Mouse (Mus musculus): ENCODE results near the gene Zgrf1.
A peak's percentile ranks its signal among the peaks of the same experiment; 100 is the strongest.

Gene Zgrf1

DNA sequence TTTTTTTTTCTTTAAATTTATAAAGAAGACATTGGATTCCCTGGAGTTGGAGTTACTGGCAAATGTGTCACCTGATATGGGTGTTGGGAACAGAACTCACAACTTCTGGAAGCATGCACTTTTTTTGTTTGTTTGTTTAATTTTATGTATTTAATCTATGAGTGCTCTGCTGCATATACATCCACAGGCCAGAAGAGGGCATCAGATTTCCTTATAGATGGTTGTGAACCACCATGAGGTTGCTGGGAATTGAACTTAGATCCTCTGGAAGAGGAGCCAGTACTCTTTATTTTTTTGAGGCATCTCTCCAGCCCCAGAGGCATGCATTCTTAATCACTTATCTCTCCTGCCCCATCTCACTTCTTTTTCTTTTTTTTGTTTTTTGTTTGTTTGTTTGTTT lies 4.9 kb downstream of the Zgrf1 start:
- no peak for DNase-seq (ENCODE audit: low read depth)

DNA sequence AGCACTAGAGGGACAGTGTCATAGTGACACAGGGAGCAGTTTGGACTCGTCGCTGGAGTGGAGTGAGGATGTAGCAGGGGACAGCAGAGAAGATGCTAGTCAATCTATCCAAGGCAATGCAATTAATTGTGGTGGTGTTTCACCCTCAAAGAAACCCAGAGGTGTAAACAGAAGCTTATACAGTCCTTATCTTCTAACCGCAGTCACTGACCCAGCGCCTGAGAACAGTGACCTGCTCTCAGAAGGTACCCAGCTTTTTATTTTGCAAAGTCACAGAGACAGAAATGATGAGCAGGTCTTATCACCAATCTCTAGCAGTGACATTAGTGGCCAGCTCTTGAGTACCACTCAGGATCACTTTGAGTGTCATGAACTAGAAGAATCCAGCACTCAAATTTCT lies 9.7 kb downstream of the Zgrf1 start:
- no peak for DNase-seq (ENCODE audit: low read depth)

DNA sequence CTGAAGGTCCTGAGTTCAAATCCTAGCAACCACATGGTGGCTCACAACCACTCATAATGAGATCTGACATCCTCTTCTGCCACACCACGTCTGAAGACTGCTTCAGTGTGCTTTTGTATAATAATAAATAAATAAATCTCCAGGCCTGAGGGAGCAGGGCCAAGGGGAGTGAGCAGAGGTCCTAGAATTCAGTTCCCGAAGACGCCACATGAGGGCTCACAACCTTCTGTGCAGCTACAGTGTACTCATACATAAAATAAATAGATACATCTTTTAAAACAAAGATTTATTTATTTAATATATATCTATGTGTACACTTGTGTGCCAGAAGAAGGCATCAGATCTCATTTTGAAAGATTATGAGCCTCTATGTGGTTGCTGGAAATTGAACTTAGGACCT lies 11.8 kb downstream of the Zgrf1 start:
- no peak for DNase-seq (ENCODE audit: low read depth)

DNA sequence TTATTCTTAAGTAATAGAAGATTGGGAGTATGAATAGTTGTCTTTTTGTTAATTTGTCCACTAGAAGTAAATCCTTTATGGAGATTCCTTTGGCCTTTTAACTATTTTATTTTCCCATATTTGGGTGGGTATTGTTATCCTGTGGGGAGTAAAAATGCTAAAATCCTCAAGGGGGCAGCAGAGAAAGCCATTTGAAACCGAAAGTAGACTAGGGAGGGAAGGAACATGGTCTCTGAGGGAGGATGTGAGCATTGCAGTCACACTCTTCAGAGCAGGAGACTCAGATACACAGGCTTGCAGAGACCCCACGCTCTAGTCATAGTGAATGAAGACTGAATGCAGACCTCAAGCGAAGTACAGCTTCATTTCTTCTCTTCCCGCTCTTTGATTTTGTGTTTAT lies 19.3 kb downstream of the Zgrf1 start:
- peak; percentile 85 for DNase-seq (ENCODE audit: low read depth)

DNA sequence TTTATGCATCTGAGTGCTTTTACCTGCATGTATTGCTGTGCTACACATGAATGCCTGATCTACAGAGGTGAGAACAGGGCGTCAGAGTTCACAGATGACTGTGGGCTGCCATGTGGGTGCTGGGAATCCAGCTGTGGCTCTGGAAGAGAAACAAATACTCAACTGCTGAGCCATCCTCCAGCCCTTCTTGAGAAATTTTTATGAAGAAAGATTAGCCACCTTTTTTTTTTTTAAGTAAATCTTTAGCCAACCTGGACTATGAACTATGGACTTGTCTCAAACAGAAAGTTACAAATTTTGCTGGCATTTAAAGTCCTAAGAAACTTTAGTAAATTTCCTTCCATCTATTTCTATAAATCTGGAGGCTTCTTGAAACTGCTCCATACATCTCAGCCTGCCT lies 43.8 kb downstream of the Zgrf1 start:
- no peak for DNase-seq (ENCODE audit: low read depth)

DNA sequence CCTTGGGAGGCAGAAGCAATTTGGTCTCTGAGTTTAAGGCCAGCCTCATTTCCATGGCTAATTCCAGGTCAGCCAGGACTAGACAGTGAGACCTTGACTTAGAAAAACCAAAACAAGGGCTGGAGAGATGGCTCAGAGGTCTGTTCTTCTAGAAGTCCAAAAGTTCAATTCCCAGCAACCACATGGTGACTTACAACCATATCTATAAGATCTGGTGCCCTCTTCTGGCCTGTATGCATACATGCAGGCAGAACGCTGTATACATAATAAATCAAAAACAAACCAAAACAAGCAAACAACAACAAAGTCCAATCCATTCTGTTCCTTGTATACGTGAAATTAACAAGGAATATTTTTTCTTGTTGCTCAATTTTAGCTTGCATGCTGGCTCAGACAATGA lies 54.8 kb downstream of the Zgrf1 start:
- peak; percentile 32 for DNase-seq (ENCODE audit: low read depth)

DNA sequence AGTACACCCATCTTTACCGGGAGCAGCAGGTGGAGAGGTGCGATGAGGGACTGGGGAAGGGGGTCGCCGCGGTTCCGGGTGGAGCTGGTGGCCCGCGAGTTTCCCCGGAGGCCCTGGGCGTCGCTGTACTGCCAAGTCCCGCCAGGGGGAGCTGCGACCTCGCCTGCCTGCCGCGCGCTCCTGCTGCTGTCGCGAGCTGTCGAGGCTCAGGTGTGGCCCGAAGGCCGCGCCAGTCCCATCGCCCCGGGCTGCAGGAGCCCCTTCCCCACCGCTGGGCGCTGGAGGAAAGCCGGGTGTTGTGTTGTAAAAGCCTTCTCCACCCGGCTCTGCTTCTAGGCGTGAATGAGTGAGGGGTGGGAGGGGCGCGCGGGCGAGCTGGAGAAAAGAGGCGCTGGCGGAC lies 72.0 kb downstream of the Zgrf1 start:
- DNase-seq (ENCODE audit: low read depth): peak; percentile 83

DNA sequence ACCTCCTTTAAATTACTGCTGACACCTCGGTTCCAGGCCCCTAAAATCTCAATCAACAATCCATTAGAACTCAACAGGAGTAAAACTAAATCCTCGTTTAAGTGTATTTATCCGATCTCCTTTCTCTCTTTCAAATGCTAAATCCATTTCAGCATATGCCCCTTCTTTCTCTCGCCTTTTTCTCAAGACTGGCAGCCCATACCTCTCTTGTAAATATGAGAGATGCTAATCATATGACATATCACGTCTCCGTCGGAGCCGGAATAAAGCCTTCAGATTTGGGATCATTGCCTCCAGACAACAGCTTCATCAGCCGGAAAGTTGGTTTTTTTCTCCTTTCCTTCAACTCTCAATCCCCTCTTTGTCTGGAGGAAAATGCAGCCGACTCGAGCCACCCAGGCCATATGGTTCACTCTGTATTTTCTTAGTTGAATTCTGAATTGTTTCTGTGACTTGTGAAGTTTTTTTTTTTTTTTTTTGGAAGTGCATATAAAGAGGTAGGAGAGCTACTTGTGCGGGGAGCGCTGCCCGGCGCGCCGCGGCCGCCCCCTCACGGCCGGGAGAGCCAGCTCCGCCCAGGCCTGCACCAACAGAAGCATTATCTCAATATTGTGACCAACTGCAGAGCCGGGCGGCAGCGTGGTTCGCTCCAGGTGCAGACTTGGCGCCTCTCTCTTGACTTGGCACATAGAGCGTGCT lies 72.6 kb downstream of the Zgrf1 start:
- no peak for DNase-seq (ENCODE audit: low read depth)

DNA sequence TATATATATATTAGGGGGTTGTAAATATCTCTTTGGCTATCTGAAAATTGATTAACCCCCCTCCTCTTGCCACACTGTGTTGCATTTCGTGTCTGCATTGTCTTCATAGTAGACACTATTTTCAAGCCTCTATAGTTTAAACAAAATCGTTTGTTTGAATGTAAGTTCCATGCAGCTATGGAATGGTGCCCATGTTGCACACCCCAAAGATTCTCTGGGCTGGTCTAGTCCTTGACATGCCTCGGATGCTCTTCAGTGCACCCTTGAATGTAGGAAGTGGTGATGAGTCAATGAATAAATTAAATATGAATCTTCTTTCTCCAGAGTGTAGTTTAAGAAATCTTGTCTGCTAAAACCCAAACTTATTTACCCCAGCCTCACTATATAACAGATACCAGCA lies 73.2 kb downstream of the Zgrf1 start:
- DNase-seq (ENCODE audit: low read depth): no peak

DNA sequence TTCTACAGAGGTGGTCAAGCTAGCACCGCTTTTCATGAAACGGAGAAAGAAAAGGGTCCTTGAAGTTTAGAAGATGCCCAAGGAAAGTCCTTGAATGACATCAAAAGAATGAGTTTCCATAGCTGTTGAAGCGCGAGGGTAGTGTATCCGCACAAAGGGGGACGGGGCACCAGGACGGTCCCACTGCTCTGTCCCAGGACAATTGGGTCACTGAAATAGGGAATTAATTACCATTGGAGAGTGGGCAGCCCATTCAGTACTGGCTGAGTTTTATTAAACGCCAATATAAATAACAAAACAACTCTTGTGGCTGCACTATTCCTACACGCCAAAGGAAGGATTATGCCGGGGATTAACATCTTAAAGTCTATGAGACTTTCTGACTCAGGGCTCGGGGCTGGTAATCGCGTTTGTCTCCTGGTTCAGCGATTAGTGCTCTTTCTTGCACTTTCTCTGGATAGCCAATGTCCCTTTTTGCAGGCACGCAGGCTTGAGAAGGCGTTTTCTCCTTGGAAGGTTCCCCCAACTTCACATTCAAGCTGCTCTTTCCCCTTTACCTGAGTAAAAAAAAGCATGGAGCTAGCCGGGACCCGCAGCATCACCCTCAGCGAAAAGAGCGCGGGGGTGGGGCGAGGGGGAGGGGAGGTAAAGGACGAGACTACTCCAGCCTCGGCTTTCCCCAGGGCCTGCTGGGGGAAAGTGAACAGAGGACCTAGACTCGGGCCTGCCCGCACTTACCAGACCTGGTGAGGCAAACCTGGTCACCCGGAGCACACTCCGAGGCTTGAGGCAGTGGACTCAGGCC lies 74.1 kb downstream of the Zgrf1 start:
- DNase-seq (ENCODE audit: low read depth): no peak

DNA sequence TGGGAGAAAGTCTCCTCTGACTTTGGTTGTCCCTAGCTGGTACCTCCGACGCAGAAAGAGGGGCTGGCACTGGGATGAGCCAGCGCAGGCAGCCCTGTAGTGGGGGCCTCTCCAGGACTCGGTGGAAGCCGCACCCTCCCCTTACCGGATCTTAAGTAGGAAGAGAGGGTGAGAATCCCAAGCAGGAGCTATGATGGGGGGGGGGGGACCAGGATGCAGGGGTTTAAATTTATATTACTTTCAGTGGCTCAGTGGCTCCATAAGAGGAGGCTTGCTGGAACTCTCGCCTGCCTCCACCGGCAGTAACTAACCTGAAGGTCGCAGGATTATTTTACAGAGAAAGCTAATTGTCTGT lies 74.6 kb downstream of the Zgrf1 start:
- no peak for DNase-seq (ENCODE audit: low read depth)

DNA sequence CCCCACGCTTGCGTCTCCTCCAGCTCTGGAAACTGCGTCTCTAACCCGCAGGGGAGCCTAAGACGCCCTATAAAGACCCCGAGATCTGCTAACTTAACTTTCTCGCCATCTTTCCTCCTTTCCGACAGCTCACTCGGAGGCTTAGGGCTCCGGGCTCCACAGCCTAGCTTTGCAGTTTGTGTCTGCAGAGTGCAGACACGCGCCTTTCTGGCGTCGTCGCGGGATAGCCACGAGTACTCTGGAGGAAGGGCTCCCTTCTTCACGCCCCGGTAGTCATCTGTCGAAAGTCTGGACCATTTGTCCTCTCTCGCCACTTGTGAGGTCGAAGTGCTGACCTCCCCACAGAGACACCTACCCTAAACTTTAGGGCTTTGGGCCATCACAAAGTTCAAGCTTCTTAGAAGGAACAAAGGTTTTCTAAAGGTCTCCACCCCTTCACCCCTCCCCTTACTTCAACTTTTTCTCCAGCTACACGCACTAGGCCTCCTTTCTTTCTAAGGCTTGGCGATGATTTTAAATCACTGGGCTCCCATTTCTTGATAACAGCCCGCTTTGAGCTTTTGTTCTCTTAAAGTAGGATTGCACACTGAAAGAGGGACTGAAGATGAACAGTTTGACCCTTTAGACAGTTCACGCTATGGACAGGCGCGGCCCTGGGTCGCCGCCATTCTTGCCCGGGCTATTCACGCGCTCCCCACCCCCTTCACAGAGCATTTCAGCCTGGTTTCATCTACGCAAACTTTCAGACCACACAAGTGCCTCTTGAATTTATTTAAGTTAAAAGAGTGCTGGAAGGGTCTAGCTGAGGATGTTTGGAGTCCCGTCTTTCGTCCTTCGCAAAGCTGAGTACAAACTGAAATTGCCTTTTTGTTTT lies 75.3 kb downstream of the Zgrf1 start:
- no peak for DNase-seq (ENCODE audit: low read depth)

DNA sequence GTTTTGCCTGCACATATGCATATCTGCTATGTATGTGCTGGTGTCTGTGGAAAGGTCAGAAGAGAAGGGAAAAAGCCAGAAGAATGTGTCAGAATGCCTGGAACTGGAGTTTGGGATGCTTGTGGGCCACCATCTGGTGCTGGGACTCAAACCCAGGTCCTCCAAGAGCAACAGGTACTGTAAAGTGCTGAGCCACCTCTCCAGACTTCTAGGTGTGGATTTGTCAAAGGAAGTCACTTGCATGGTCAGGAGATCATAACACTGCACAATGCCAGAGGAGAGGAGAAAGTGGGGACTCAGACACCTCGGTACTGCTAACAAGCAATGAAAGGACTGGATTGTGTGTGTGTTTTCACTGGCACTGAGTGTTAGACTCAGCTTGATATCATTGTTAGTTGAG lies 76.9 kb downstream of the Zgrf1 start:
- DNase-seq (ENCODE audit: low read depth): no peak

DNA sequence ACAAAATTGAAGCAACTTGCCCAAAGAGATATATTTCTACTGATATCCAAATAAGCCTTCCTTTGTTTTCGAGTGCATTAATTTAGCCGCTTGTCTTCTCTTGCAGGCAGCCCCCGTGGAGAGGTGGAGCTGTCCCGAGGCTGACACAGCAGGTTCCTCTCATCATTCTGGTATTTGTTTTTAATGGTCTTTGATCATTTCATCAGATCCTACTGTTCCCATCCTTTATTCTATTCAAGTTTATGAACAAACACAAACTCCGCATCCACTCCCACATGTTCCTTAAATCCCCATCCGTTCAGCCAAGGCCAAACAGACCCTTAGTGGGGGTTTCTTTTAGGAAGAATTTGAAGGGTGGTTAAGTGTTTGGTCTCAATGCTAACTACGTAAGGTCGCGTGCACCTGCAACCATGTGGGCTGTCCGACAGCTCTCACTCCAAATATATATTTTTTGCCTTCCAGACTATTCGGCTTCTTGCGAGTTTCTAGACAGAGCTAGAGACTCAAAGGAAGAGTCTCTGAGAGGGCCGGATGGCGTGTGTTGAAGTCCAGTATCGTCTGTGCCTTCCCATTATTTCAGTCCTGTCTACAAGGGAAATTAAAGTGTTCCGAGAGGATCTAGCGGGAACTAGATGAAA lies 77.6 kb downstream of the Zgrf1 start:
- no peak for DNase-seq (ENCODE audit: low read depth)

DNA sequence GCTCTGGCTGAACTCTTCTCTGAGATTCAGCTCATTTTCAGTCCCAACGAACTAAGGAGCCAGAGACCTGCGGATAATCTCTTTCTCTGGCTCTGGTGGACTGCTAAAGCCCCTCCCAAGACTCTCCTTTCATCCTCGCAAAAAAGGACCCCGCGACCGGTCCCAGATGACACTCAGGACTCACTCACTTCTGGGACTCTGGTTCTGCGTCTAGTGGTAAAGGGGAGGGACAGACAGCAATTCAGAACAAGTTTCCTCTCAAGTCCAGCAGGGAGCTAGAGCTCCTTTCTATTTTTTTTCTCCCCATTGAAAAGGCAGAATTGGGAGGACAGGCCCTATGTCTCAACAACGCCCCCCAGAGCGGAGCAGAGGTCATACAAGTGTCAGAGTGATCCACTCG lies 78.3 kb downstream of the Zgrf1 start:
- no peak for DNase-seq (ENCODE audit: low read depth)

DNA sequence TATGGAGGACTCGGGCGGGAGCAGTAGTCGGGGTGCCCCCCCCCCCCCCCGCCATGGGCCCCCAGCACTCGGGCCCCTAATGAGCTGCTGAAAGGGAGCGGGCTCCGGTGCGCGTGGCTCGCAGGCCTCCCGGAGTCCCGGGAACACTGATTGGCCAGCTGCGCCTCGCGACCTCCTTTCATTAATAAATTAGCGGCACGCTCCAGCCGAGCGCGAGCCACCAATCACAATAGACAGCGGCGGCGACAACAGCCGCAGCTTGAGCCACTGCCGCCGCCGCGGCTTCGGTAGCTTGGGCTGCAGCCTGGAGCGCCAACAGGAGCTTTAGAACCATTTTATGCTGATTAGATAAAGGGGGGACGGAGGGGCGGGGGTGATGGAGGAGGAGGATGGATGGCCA lies 79.2 kb downstream of the Zgrf1 start:
- no peak for DNase-seq (ENCODE audit: low read depth)

DNA sequence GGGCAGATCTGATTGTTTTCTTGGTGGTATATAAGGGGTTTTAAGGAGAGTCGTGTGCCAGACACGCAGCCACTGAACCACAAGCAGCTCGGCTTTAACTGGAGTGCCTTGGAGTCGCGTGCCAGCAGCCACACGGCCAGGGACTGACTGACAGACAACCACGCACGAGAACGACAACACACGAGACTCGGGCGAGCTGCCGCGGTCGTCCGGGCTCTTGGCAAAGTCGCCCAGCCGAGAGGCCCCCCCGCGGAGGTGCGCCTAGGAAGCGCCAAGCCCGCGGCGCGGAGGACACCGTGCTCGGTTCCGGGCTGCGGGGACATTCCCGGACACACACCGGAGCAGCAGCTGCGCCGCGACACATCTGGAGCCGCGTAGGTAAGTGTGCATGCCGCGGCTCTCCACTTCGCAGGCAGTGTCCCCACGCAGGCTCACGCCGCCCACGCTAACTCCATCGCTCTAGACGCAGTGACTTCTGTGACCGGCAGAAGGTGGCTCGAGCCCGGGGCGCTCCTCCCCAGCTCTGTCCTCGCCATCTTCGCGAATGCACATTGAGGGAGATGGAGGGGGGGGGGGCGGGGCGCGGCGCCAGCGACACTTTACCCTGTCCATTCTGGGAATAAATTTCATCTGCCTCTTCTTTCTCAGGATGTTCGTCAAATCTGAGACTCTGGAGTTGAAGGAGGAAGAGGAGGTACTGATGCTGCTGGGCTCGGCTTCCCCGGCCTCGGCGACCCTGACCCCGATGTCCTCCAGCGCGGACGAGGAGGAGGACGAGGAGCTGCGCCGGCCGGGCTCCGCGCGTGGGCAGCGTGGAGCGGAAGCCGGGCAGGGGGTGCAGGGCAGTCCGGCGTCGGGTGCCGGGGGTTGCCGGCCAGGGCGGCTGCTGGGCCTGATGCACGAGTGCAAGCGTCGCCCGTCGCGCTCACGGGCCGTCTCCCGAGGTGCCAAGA lies 80.1 kb downstream of the Zgrf1 start, which contains the start of gene Neurog2:
Neurog2 (plus strand) TSS at position 56 of the 953 bp plus-strand sequence.
- peak; percentile 54 for DNase-seq (ENCODE audit: low read depth)

DNA sequence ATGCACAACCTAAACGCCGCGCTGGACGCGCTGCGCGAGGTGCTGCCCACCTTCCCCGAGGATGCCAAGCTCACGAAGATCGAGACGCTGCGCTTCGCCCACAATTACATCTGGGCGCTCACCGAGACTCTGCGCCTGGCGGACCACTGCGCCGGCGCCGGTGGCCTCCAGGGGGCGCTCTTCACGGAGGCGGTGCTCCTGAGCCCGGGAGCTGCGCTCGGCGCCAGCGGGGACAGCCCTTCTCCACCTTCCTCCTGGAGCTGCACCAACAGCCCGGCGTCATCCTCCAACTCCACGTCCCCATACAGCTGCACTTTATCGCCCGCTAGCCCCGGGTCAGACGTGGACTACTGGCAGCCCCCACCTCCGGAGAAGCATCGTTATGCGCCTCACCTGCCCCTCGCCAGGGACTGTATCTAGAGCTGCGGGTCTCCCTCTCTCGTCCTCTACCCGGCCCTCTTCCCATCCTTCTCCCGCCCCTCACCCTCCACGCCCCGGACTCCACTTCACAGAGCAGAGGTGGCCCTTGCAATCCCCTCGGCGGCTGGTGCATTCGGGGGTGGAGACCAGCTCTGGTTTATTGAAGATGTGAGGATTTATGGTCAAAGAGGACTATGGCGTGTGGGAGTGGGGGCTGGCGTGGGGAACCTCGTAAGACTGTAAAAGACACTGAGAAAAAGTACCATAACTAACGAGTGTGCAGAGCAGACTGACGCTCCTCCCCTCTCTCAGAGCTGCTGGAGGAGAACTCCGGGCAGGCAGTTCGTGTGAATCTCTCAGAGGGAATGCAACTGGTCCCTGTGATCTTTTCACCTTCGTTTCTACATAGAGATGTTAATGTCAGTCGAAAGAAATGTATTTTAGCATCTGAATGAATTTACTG lies 81.1 kb downstream of the Zgrf1 start:
- DNase-seq (ENCODE audit: low read depth): peak; percentile 80

DNA sequence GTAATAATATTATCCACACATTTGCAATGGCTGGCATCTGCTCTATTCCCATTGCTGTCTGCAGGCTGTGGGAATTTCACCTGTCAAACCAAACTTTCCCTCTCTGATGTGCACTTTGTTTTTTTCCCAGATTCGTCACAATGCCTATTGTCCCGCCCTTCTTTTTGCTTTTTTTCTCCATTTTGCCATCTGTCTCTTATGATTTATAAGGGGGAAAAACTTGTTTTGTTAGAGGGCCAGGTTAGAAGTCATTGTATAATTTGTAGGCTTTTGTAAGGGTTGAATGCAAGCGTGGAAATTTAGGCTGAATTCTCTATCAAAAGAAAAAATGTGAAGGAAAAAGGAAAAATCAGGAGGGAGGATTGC lies 81.7 kb downstream of the Zgrf1 start:
- DNase-seq (ENCODE audit: low read depth): no peak
